Mouse (Mus musculus) lung, postnatal 0 days (tissue): ENCODE data around the gene Sez6l.

Experiments
- CTCF ChIP-seq: IDR thresholded peaks from 2 replicates; pipeline ENCODE4 v1.5.1; 2016; ENCODE audit warnings: antibody characterized with exemption, mild to moderate bottlenecking
- EP300 ChIP-seq: IDR thresholded peaks from 2 replicates; pipeline ENCODE4 v1.6.1; 2016; ENCODE audit warnings: antibody characterized with exemption, mild to moderate bottlenecking, control low read depth

- no peak for TF ChIP-seq CTCF
- no peak for TF ChIP-seq EP300
Measured at GRCm38 (mm10) chr5:112615946-112616617, 39.1 kb upstream of the Sez6l start.
